Mouse (Mus musculus) hindbrain, postnatal 0 days (tissue): ENCODE measurements around the gene Zfp493. TPM values are rescaled to one million over a fixed set of nuclear protein-coding genes. Genes with fewer than 3 reads are reported as not detected.
"Not testable (repeated sequence)": the region's sequence is repeated elsewhere in the genome, so short reads cannot be mapped to it uniquely, and the experiment has no call there.

Source experiments
- ATAC-seq: fragments of 200-750 bp; cut with Nextera tagmentation; 2 replicates; pipeline ENCODE4 v1.8.0; 2017; ENCODE audit warnings: mild to moderate bottlenecking, moderate TSS enrichment, moderate library complexity
- DNase-seq: peaks from one replicate; pipeline ENCODE4 v3.0.0-alpha.2; 2015; ENCODE audit warnings: low spot score
- H3K27ac ChIP-seq: fragments of 300-500 bp; sonication (generic); 2 replicates; pipeline ENCODE4 v1.5.1; 2014; ENCODE audit warnings: mild to moderate bottlenecking
- H3K27me3 ChIP-seq: fragments of 300-500 bp; sonication (generic); 2 replicates; pipeline ENCODE4 v1.6.1; 2014; ENCODE audit warnings: low read length, mixed read lengths; ENCODE audit not compliant: insufficient read depth
- H3K36me3 ChIP-seq: fragments of 300-500 bp; sonication (generic); 2 replicates; pipeline ENCODE4 v1.6.1; 2014; ENCODE audit warnings: low read length, mixed read lengths; ENCODE audit not compliant: insufficient read depth
- H3K4me1 ChIP-seq: fragments of 300-500 bp; sonication (generic); 2 replicates; pipeline ENCODE4 v1.6.1; 2014; ENCODE audit warnings: antibody characterized with exemption, low read length, mixed read lengths; ENCODE audit not compliant: insufficient read depth
- H3K4me2 ChIP-seq: fragments of 300-500 bp; sonication (generic); 2 replicates; pipeline ENCODE4 v1.6.1; 2014; ENCODE audit warnings: low read depth, mild to moderate bottlenecking, low read length, moderate library complexity, mixed read lengths
- H3K4me3 ChIP-seq: fragments of 300-500 bp; sonication (generic); 2 replicates; pipeline ENCODE4 v1.5.1; 2014; ENCODE audit warnings: low read length
- H3K9ac ChIP-seq: fragments of 300-500 bp; sonication (generic); replicated peaks from 2 replicates; pipeline ENCODE4 v1.6.1; 2014; ENCODE audit warnings: mild to moderate bottlenecking, low read length, moderate library complexity, mixed read lengths
- H3K9me3 ChIP-seq: fragments of 300-500 bp; sonication (generic); 2 replicates; pipeline ENCODE4 v1.6.1; 2016; ENCODE audit warnings: low read length, mixed read lengths
- CTCF ChIP-seq: IDR thresholded peaks from 2 replicates; pipeline ENCODE4 v1.5.1; 2016; ENCODE audit warnings: antibody characterized with exemption, control low read depth, low read depth
- WGBS: fragments of 180-500 bp; shearing (Covaris S2); extraction: QIAGEN DNeasy Blood & Tissue Kit; methylation state at CpG from one replicate; pipeline ENCODE4 v1.1.7; 2014; 5-methylcytosine and 5-hydroxymethylcytosine counted together
- polyA plus RNA-seq: library from polyadenylated mRNA; unstranded; fragments of >200 nt; fragmentation: Nextera tagmentation; extraction: Ambion mirVana; gene quantifications from 2 replicates; pipeline ENCODE4 v1.2.1, GENCODE M21; 2015
- total RNA-seq: library from RNA; depleted of rRNA; stranded (reverse); fragments of >200 nt; gene quantifications from 2 replicates; pipeline ENCODE4 v1.2.3, GENCODE M21; 2014; rRNA removed

The Zfp493 gene
- total and polyA plus RNA-seq, 2 experiments from 2014 or later, result 1.1 TPM

DNA sequence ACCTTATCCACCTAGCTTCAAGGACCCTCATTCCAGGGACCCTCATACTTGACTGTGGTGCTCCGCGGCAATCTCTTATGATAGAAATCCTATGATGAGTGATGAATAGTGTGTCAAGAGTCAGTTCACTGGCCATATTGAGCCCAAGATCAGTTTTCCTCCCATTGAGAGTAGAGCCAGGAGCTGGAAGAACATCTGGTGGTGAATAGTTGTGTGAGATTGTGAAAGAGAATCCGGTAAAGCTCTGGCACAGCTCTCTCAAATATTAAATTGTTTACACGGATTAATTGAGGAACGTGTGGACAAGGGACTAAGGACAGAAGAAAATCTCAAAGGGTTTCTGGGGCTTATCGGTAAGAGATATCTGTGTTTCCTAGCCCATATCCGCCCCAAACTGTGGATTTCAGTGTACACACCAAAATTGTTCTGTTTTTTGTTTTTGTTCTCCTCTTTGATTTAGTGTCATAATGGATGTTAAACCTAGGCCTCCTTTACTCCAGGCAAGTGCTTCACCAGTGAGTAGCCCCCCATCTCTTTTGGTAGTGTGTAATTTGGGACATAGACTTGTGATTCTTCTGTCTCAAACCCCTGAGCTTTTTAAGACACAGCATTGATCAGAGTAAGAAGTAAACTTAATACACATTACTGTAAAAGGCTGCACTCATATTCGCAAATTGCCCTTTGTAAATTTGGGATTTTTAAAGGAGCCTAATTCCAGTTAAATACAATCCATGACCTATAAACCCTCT lies 33.6 kb downstream of the Zfp493 start:
- Histone ChIP-seq H3K9ac (no peak overlapping the region; the same call in 1 of the 2 replicates), H3K9me3 (peaks cover 5% of the 10 kb centered on the region; the same call in 1 of the 2 replicates), H3K4me1 (no peaks in the 10 kb centered on the region), H3K4me2 (peak overlapping the region; percentile 85), H3K27ac (no peak overlapping the region), H3K4me3 (peak overlapping the region; percentile 86), H3K36me3 (no peaks in the 10 kb centered on the region), H3K27me3 (no peaks in the 10 kb centered on the region)
- DNase-seq, result no peak
- no peak for ATAC-seq
- 80% methylated on average over 8 of the region's 8 CpGs for WGBS
- no peak for TF ChIP-seq CTCF

DNA sequence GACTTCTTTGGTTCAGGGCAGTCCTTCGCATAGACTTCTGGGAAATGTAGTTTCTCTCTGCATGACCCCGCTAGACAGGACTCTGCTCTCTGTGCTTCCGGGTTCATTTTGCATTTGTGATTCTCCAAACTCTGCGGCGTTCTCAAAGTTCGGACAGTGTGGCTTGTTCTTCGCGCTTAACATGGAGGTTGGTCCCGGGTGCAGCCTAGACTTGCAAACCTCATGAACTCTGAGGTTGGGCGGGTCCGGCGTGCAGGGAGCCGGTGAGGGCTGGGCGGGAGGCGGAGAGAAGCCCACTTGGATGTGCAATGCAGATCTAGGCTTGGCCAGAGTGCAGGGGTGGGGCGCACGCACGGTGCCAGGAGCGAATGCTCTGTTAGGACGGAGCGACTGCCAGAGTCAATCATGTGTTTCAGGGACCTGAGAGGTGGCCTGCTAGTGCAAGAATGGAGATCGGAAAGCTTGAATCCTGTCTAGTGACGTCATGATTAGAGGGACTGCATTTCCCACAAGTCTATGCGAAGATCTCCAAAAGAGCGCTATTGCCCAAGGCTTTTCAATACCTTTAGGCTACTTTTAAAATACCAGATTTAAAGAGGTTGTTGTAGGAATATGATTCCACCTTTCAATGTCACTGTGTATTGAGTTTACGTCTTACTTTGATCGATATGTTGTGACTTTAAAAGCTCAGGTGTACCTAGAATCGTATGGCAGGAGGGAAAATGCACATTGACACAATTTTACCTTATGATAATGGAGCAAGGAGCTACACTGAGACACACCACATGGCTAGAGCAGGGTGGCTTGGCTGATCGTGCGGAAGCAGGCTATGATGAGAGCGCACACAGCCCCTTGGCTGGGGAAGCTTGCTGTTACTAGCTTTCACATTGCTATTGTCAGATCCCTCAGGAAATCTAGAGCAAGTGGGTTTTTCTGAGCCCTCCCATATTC lies 34.5 kb downstream of the Zfp493 start, which contains the start of gene Zfp273:
TSS of gene Zfp273 (plus strand) at position 31 of the 951 bp plus-strand sequence.
- Histone ChIP-seq H3K36me3 (0 out of 2 replicates have a peak, but pooled peaks cover 3% of the 10 kb centered on the region), H3K4me3 (peak within 1 kb of the TSS; percentile 86), H3K4me1 (no peaks in the 10 kb centered on the region), H3K4me2 (peak within 1 kb of the TSS; percentile 85), H3K9me3 (peaks cover 5% of the 10 kb centered on the region; the same call in 1 of the 2 replicates), H3K9ac (peak within 1 kb of the TSS; percentile 63), H3K27me3 (no peaks in the 10 kb centered on the region), H3K27ac (peak within 1 kb of the TSS; percentile 88)
- 3% methylated on average over 31 of the region's 31 CpGs for WGBS
- DNase-seq (peak; percentile 90), ATAC-seq (peak; percentile 96)
- TF ChIP-seq CTCF, result no peak

DNA sequence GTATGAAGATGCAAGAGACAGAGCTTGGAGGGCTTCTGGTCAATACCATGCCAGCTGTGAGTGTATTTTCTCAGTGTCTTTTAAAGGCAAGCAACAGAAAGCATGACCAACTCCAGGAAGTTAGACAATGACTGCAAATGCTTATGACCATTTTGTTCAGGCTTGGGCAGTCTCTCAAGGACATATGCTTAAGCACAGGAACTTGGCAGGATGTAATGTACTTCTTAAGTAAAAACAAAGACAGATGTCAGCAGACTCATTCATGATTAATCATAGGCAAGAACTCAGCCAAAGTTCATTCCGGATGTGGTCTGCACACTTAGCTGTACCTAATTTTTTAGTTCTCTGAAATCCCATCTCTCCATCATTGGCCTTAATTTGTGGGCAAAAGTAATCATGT lies 39.1 kb downstream of the Zfp493 start:
- ATAC-seq (no peak), DNase-seq (no peak)
- no peak overlapping the region for H3K4me2 ChIP-seq
- H3K9me3 ChIP-seq, result peaks cover 5% of the 10 kb centered on the region; the same call in 1 of the 2 replicates
- no peaks in the 10 kb centered on the region for H3K4me1 ChIP-seq
- no peak overlapping the region for H3K4me3 ChIP-seq
- 0 out of 2 replicates have a peak, but pooled peaks cover 3% of the 10 kb centered on the region for H3K36me3 ChIP-seq
- H3K9ac ChIP-seq, result no peak overlapping the region
- H3K27me3 ChIP-seq, result no peaks in the 10 kb centered on the region
- 88% methylated on average over 1 of the region's 1 CpGs for WGBS
- no peak overlapping the region for H3K27ac ChIP-seq
- TF ChIP-seq CTCF, result no peak

DNA sequence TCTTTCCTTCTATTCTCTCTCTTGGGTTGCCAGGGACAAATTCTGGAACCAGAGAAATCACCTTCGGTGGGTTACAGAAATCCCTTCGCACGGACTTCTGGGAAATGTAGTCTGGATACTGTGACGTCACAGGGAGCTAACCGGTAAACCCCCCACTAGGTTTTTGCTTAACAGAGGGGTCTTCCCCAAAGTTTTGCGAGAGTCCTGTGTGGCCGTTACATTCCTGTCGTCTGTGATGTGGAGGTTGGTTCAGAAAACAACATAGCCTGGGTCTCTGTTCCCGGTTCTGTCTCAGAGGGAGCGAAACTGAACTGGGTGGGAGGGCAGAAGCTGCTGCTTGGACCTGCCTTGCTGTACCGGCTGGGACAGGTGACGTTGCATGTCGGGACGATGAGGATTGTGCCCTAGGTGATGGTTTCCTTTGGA lies 51.4 kb downstream of the Zfp493 start, which contains the start of gene Gm10037:
TSS of gene Gm10037 (plus strand) at position 196 of the 426 bp plus-strand sequence.
- Histone ChIP-seq H3K4me3 (peak within 1 kb of the TSS; percentile 61), H3K27ac (no peak within 1 kb of the TSS), H3K36me3 (no peaks in the 10 kb centered on the region)

DNA sequence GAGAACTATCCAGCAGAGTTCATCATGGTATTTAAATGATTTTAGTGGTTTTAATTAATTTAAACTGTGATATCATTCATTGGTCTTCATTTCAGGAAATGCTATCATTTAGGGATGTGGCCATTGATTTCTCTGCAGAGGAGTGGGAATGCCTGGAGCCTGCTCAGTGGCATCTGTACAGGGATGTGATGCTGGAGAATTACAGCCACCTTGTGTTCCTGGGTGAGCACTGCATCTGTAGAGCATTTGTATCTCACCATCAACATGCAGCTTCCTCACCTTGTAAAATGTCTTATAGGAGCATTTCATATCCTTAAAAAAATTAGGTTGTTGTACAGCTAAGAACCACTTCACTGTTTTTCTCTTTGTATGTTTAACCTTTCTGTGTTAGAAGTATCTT lies 53.6 kb downstream of the Zfp493 start:
- not testable (repeated sequence) for H3K27ac ChIP-seq, H3K4me3 ChIP-seq, H3K9ac ChIP-seq, H3K4me2 ChIP-seq, H3K4me1 ChIP-seq, H3K27me3 ChIP-seq, H3K36me3 ChIP-seq, DNase-seq, H3K9me3 ChIP-seq
- peak; percentile 82 for ATAC-seq
- TF ChIP-seq CTCF, result peak; percentile 56

More for the DNA sequence above, 51.4 kb downstream of the Zfp493 start, which contains the start of gene Gm10037:
- ATAC-seq (peak; percentile 85), DNase-seq (peak; percentile 91)
- TF ChIP-seq CTCF, result no peak
- H3K9ac ChIP-seq, result peak within 1 kb of the TSS; percentile 59
- H3K4me1 ChIP-seq, result no peaks in the 10 kb centered on the region
- WGBS, result 3% methylated on average over 14 of the region's 14 CpGs
- H3K9me3 ChIP-seq, result peaks cover 6% of the 10 kb centered on the region; the same call in 1 of the 2 replicates
- peak within 1 kb of the TSS; percentile 70 for H3K4me2 ChIP-seq
- no peaks in the 10 kb centered on the region for H3K27me3 ChIP-seq

Other genes with a start within 250 kb of the Zfp493 start
- 14.3 and 23.1 TPM in 2 replicates for gene Zfp748, start 225.9 kb upstream of the Zfp493 start, total RNA-seq
- gene Zfp748, start 225.9 kb upstream of the Zfp493 start, polyA plus RNA-seq, result 7.6 and 7.8 TPM in 2 replicates
- gene Zfp729b, start 170.0 kb upstream of the Zfp493 start, total RNA-seq, result 4.1 and 5.2 TPM in 2 replicates
- gene Zfp729b, start 170.0 kb upstream of the Zfp493 start, polyA plus RNA-seq, result 3.1 and 3.3 TPM in 2 replicates
- not detected in 2 replicates for gene Gm49345, start 141.9 kb upstream of the Zfp493 start, total RNA-seq
- gene Gm49345, start 141.9 kb upstream of the Zfp493 start, polyA plus RNA-seq, result 1.7 and 2.0 TPM in 2 replicates
- gene Zfp729a, start 141.9 kb upstream of the Zfp493 start, total RNA-seq, result 3.9 and 4.0 TPM in 2 replicates
- 1.9 and 3.3 TPM in 2 replicates for gene Zfp729a, start 141.9 kb upstream of the Zfp493 start, polyA plus RNA-seq
- 8.2 and 18.6 TPM in 2 replicates for gene Zfp738, start 92.6 kb upstream of the Zfp493 start, total RNA-seq
- 9.7 and 10.3 TPM in 2 replicates for gene Zfp738, start 92.6 kb upstream of the Zfp493 start, polyA plus RNA-seq
- 8.5 and 10.0 TPM in 2 replicates for gene Zfp65, start 50.5 kb upstream of the Zfp493 start, total RNA-seq
- gene Zfp65, start 50.5 kb upstream of the Zfp493 start, polyA plus RNA-seq, result 4.2 and 5.1 TPM in 2 replicates
- gene Zfp85, start 24.5 kb upstream of the Zfp493 start, total RNA-seq, result 4.4 and 8.9 TPM in 2 replicates
- gene Zfp85, start 24.5 kb upstream of the Zfp493 start, polyA plus RNA-seq, result 2.9 and 4.6 TPM in 2 replicates
- 4.4 and 5.1 TPM in 2 replicates for gene Zfp273, start 34.0 kb downstream of the Zfp493 start, total RNA-seq
- 7.8 and 8.7 TPM in 2 replicates for gene Zfp273, start 34.0 kb downstream of the Zfp493 start, polyA plus RNA-seq
- 2.9 and 4.0 TPM in 2 replicates for gene Gm10037, start 51.4 kb downstream of the Zfp493 start, total RNA-seq
- 4.7 and 4.8 TPM in 2 replicates for gene Gm10037, start 51.4 kb downstream of the Zfp493 start, polyA plus RNA-seq
- gene BC048507, start 83.6 kb downstream of the Zfp493 start, total RNA-seq, result not detected in 2 replicates
- gene BC048507, start 83.6 kb downstream of the Zfp493 start, polyA plus RNA-seq, result not detected in 2 replicates